Mouse (Mus musculus) lung, adult 2 months (tissue): ENCODE measurements around the gene Irf1.

Experiments
- CTCF ChIP-seq: fragments of 200-500 bp; IDR thresholded peaks from 2 replicates; pipeline ENCODE4 v1.5.1; 2011; ENCODE audit warnings: mild to moderate bottlenecking, low read length, control low read depth; ENCODE audit not compliant: insufficient read depth
- POLR2A ChIP-seq: fragments of 200-500 bp; IDR thresholded peaks from 2 replicates; pipeline ENCODE4 v1.6.1; 2011; ENCODE audit warnings: low read depth, mild to moderate bottlenecking, control low read depth, low read length, borderline replicate concordance; ENCODE audit errors: extremely low read depth

DNA sequence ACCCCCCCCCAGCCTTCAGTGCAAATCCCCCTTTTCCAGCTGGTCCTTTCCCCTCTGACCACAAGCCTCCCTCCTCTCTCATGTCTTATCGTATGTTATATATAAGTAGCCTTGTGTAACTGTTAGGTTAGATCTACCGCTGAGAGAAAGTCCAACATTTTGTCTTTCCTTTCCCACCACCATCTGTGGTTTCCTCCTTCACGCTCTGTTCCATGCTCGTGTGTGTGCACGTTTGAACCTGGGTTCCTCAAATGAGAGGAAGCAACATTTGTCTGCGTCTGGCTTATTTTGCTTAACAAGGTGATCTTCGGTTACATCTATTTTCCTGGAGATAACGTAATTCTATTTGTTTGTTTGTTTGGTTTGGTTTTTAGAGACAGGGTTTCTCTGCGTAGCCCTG is 21.8 kb upstream of the Irf1 start:
- no peak for TF ChIP-seq POLR2A
- no peak for TF ChIP-seq CTCF
